Mouse (Mus musculus) cerebellum, adult 2 months (tissue): ENCODE measurements at regions not wholly inside any gene's neighbourhood (a gene's known extent, or its start where the extent isn't known, plus 50 kb on each side); places are given as distances from the start of the nearest gene placed in this dataset.

Experiments
- DNase-seq, 2 experiments: peaks; one replicate each; pipeline ENCODE4 v3.0.0; 2021
- H3K27ac ChIP-seq: fragments of 200-500 bp; 2 replicates; pipeline ENCODE4 v1.5.1; 2012; ENCODE audit warnings: low read length, control low read depth, inconsistent platforms; ENCODE audit not compliant: insufficient read depth
- H3K27me3 ChIP-seq: fragments of 200-500 bp; 2 replicates; pipeline ENCODE4 v1.6.1; 2012; ENCODE audit warnings: inconsistent platforms, mild to moderate bottlenecking, low read length, moderate library complexity; ENCODE audit not compliant: control insufficient read depth, insufficient read depth
- H3K4me1 ChIP-seq: fragments of 200-500 bp; 2 replicates; pipeline ENCODE4 v1.6.1; 2011; ENCODE audit warnings: low read length; ENCODE audit not compliant: control insufficient read depth, insufficient read depth
- H3K4me3 ChIP-seq: fragments of 200-500 bp; replicated peaks from 2 replicates; pipeline ENCODE3; 2011; ENCODE audit warnings: mild to moderate bottlenecking, low read depth, low read length, control low read depth; ENCODE audit not compliant: insufficient read depth
- CTCF ChIP-seq: fragments of 200-500 bp; IDR thresholded peaks from 2 replicates; pipeline ENCODE4 v1.5.1; 2011; ENCODE audit warnings: low read depth, mild to moderate bottlenecking, control low read depth, low read length, moderate library complexity, borderline replicate concordance; ENCODE audit not compliant: insufficient read depth
- POLR2A ChIP-seq: fragments of 200-500 bp; IDR thresholded peaks from 2 replicates; pipeline ENCODE4 v1.6.1; 2011; ENCODE audit warnings: low read length, control low read depth, borderline replicate concordance; ENCODE audit not compliant: insufficient read depth
- WGBS: fragments of 180-500 bp; shearing (Covaris S2); methylation state at CpG from one replicate; pipeline ENCODE4 v1.1.7; 2018; 5-methylcytosine and 5-hydroxymethylcytosine counted together

DNA sequence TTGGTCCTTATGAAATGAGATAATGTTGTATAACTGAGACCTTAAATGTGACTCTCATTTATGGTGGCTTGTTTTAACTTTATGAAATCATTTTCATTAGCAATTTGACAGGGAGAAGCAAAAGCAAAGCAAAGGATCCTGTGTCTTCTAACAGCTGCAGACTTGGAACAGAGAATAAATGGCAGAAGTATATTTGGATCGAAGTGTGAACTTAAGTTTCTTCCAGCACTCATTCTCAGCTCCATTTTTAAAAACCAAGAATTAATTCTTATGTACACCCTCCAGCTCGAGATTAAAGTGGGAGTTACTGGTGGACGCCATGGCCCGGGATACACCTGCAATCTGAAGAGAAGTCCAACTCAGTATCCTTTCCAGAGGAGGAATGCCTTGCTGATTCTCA, 1026.0 kb upstream of the Gm7489 start:
- Histone ChIP-seq H3K27me3 (no peaks in the 10 kb centered on the region), H3K27ac (no peak overlapping the region), H3K4me3 (no peak overlapping the region), H3K4me1 (no peaks in the 10 kb centered on the region)
- WGBS, result 84% methylated on average over 4 of the region's 4 CpGs
- TF ChIP-seq POLR2A (no peak), CTCF (no peak)
- no peak for DNase-seq

DNA sequence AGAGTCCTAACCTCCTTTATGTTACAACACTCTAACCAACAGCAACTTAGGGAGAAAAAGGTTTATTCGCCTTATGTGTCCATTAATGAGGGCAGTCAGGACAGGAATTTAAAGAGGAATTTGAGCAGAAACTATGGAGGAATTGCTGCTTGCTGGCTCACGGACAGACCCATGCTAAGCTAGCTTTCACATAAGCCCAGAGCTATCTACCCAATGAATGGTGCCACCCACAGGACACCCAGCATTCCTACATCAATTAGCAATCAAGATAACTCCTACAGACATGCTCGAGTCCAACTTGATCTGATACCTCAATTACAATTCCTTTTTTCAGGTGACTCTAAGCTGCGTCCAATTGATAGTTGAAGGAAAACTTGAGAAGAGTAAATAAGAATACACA, 1021.2 kb upstream of the Gm7489 start:
- no peak for DNase-seq
- TF ChIP-seq POLR2A (no peak), CTCF (no peak)
- Histone ChIP-seq H3K4me1 (no peaks in the 10 kb centered on the region), H3K27ac (no peak overlapping the region), H3K4me3 (no peak overlapping the region), H3K27me3 (no peaks in the 10 kb centered on the region)
- WGBS, result 90% methylated on average over 4 of the region's 4 CpGs

DNA sequence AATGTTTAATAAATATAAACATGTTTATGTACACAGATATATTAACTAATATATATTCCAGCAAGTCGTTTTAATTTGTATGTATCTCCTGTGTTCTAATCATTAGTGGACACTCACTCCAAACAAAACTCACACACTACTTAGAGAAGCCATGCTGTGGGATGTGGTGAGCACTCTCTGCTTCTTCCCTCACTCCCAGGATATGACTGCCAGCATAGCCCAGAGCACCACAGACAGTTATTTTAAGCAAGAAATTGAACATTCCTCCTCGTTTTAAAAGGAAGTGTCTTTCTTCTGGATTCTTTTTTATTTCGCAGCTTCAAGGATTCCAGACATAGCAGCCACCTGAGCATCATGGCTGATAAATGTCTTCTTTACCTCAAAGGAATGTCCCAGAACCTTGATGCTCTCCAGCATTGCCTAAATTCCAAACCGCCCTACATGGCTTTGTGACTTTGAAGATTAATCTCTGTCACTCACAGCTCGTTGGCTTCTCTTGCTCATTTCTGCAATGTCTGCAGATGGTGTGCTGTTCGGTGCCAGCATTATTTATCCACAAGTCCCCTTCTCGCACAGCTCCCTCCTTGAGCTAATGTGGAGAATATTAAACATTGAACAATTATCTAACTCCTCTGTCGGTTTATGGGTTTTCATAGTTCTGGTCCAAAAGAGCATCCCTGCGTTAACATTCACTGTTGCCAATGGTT, 992.3 kb upstream of the Gm7489 start:
- Histone ChIP-seq H3K27me3 (no peaks in the 10 kb centered on the region), H3K4me1 (peaks cover 4% of the 10 kb centered on the region; the same call in 1 of the 2 replicates), H3K27ac (no peak overlapping the region), H3K4me3 (no peak overlapping the region)
- WGBS, result 28% methylated on average over 9 of the region's 9 CpGs
- TF ChIP-seq CTCF (no peak), POLR2A (no peak)
- no peak for DNase-seq

DNA sequence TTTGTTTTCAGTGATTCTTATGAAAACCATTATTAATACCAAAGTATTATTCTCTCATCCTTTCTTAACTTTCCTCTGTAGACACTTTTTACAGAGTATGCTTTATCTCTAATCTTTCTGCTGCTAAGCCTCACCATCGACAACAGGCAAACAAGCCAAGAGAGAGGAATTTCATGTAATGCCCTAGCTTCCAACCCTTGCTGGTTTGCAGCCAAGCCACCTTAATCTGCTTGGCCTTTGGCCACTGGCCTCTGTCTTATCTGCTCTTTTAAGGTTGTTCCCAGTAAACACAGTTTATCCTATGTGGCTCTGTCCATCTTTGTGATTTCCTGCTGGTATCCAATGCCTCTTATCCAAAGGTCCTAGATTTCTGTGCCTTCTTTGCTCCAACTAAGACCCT, 986.6 kb upstream of the Gm7489 start:
- H3K4me3 ChIP-seq, result no peak overlapping the region
- H3K27me3 ChIP-seq, result no peaks in the 10 kb centered on the region
- H3K27ac ChIP-seq, result no peak overlapping the region
- no peaks in the 10 kb centered on the region for H3K4me1 ChIP-seq
- DNase-seq, result no peak
- no peak for TF ChIP-seq CTCF
- no peak for TF ChIP-seq POLR2A
- 16% methylated on average over 1 of the region's 1 CpGs for WGBS

DNA sequence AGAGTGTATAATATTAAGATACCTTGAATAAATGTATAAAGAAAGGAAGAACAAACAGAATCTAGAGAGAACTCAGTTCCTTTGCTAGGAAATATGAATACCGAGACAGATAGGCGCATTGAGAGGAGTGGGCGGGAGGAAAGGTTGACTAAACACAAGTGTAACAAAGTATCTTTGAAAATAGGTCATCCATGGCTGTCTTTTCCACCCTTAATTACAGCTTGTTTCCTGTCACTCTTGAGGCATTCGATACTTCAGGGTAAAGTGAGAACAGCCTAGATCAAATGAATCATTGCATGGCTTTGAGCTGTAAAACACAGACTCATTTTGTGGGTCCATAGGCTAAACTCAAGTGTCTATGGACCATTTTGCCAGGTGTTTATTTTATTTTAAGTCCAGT, 985.3 kb upstream of the Gm7489 start:
- TF ChIP-seq CTCF (no peak), POLR2A (no peak)
- DNase-seq, result no peak
- Histone ChIP-seq H3K27ac (no peak overlapping the region), H3K4me3 (no peak overlapping the region), H3K4me1 (no peaks in the 10 kb centered on the region), H3K27me3 (no peaks in the 10 kb centered on the region)
- 88% methylated on average over 4 of the region's 4 CpGs for WGBS

DNA sequence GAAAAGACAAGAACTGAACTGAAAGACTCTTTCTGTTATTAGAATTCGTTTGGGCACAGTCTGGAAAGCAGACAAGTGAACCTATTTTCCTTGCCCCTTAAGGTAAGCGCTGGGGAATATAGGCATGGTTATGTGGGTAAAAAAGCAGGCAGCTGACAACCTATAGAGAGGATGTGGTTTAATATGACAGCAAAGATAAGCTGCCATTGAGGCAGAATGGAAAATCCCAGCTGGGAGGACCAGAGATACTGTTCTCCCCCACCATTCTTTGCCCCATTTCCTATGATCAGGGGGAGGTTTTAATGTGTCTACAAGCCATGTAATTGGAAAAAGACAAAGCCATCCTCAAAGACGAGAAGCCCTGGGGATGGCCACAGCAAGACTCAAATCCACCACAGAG, 984.9 kb upstream of the Gm7489 start:
- H3K4me1 ChIP-seq, result no peaks in the 10 kb centered on the region
- DNase-seq, result no peak
- no peak overlapping the region for H3K27ac ChIP-seq
- WGBS, result 72% methylated on average over 3 of the region's 3 CpGs
- TF ChIP-seq POLR2A (no peak), CTCF (no peak)
- no peak overlapping the region for H3K4me3 ChIP-seq
- H3K27me3 ChIP-seq, result no peaks in the 10 kb centered on the region

DNA sequence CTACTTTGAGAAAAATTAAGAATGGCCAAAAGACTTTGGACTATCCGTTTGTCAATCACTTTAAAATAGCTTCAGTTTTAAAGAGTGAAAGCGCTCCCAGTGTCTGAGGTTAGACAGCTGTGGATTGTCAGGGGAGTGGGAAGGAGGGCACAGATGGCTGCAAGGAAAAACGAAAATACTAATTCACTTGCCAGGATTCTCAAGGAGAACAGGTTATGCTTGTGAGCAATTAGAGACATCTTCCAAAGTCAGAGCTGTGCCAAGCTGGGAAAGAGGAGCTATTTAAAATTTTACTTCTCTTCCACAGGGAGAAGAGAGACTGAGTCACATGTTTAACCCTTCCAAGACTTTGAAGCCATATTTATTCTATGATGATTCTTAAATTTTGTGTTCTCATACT, 979.5 kb upstream of the Gm7489 start:
- DNase-seq, result no peak
- no peaks in the 10 kb centered on the region for H3K4me1 ChIP-seq
- TF ChIP-seq POLR2A, result no peak
- no peak for TF ChIP-seq CTCF

DNA sequence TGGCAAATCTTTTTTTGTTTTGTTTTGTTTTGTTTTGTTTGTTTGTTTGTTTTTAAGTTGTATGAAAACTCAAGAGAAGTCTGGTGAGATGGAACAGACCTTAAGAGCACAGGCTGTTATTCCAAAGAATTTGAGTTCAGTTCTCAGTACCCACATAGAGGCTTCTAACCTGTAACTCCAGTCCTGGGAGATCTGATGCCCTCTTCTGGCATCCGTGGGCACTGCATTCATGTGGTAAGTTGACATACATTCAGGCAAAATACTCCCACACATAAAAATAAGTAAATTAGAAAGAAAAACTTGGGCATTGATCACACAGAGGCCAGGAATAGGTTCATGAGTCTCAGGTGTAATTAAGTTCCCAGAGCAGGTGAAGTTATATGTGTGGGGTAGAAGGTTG, 977.5 kb upstream of the Gm7489 start:
- 54% methylated on average over 1 of the region's 1 CpGs for WGBS
- H3K27ac ChIP-seq, result no peak overlapping the region
- no peaks in the 10 kb centered on the region for H3K27me3 ChIP-seq
- TF ChIP-seq CTCF (no peak), POLR2A (no peak)
- no peaks in the 10 kb centered on the region for H3K4me1 ChIP-seq
- DNase-seq, result no peak
- H3K4me3 ChIP-seq, result no peak overlapping the region

More for the DNA sequence above, 979.5 kb upstream of the Gm7489 start:
- no peaks in the 10 kb centered on the region for H3K27me3 ChIP-seq
- 52% methylated on average over 3 of the region's 3 CpGs for WGBS
- H3K4me3 ChIP-seq, result no peak overlapping the region
- no peak overlapping the region for H3K27ac ChIP-seq

DNA sequence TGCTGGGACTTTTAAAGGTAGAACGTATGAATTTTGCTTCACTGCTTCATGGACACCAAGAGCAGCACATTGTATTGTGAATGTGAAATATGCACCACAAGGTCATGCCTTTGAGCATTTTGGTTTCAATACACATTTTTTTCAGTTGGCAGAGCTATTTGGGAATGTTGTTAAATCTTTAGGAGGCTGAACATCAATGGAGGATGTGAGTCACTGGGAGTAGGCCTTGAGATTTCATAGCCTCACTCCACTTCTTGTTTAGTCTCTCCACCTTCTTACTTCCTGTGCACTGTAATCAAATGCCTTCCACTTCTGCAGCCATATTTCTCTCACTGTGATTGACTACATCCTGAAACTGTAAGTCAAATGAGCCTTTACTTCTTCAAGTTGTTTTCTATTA, 962.4 kb upstream of the Gm7489 start:
- WGBS, result 70% methylated on average over 1 of the region's 1 CpGs
- no peak overlapping the region for H3K4me3 ChIP-seq

More for the DNA sequence above, 962.4 kb upstream of the Gm7489 start:
- Histone ChIP-seq H3K27me3 (no peaks in the 10 kb centered on the region), H3K27ac (no peak overlapping the region), H3K4me1 (no peaks in the 10 kb centered on the region)
- TF ChIP-seq CTCF, result no peak
- no peak for TF ChIP-seq POLR2A
- no peak for DNase-seq
